Mouse (Mus musculus) gastrocnemius, postnatal 25 days (tissue): ENCODE data around the gene Ephb4. TPM values are rescaled to one million over a fixed set of nuclear protein-coding genes. Genes with fewer than 3 reads are reported as not detected.

Source experiments
- DNase-seq: peaks from one replicate; pipeline ENCODE4 v3.0.0; 2022
- total RNA-seq, 2 experiments: library from RNA; stranded (reverse); gene quantifications; 1 replicate in 1 of 2; 2 replicates in 1 of 2; pipeline ENCODE4 v1.2.3; 2021

Ephb4 gene
- total RNA-seq, 2 experiments from 2014 or later: 13.4 to 15.8 TPM

- no peak for DNase-seq
These were observed 19.8 kb downstream of the Ephb4 start for GRCm38 (mm10) chr5:137369665-137370064.

GRCm38 (mm10) chr5:137373371-137373950 lies 23.6 kb downstream of the Ephb4 start:
- no peak for DNase-seq

GRCm38 (mm10) chr5:137374521-137375080 lies 24.7 kb downstream of the Ephb4 start:
- no peak for DNase-seq

- DNase-seq: peak; percentile 35
These were observed 25.7 kb downstream of the Ephb4 start for GRCm38 (mm10) chr5:137375627-137376026.

- DNase-seq: no peak
These were observed 26.3 kb downstream of the Ephb4 start for GRCm38 (mm10) chr5:137376198-137376597.

GRCm38 (mm10) chr5:137376722-137377121 lies 26.8 kb downstream of the Ephb4 start:
- DNase-seq: no peak

- DNase-seq: no peak
These were observed 27.3 kb downstream of the Ephb4 start for GRCm38 (mm10) chr5:137377176-137377575.

- no peak for DNase-seq
These were observed 27.7 kb downstream of the Ephb4 start for GRCm38 (mm10) chr5:137377603-137378002.

GRCm38 (mm10) chr5:137381152-137381551 lies 31.2 kb downstream of the Ephb4 start:
- DNase-seq: no peak

GRCm38 (mm10) chr5:137383441-137383840 lies 33.5 kb downstream of the Ephb4 start:
- no peak for DNase-seq

GRCm38 (mm10) chr5:137386712-137387111 lies 36.8 kb downstream of the Ephb4 start:
- no peak for DNase-seq

GRCm38 (mm10) chr5:137391641-137392040 lies 41.7 kb downstream of the Ephb4 start:
- no peak for DNase-seq

- no peak for DNase-seq
These were observed 44.5 kb downstream of the Ephb4 start for GRCm38 (mm10) chr5:137394456-137394855.

GRCm38 (mm10) chr5:137404081-137404480 lies 54.2 kb downstream of the Ephb4 start:
- DNase-seq: no peak

- no peak for DNase-seq
These were observed 59.5 kb downstream of the Ephb4 start for GRCm38 (mm10) chr5:137409451-137409850.

- DNase-seq: no peak
These were observed 60.2 kb downstream of the Ephb4 start for GRCm38 (mm10) chr5:137410066-137410465.

GRCm38 (mm10) chr5:137410549-137410948 lies 60.6 kb downstream of the Ephb4 start:
- no peak for DNase-seq

GRCm38 (mm10) chr5:137411235-137411634 lies 61.3 kb downstream of the Ephb4 start:
- DNase-seq: no peak

GRCm38 (mm10) chr5:137414253-137414652 lies 64.3 kb downstream of the Ephb4 start:
- no peak for DNase-seq

GRCm38 (mm10) chr5:137419105-137419504 lies 69.2 kb downstream of the Ephb4 start:
- DNase-seq: no peak

- no peak for DNase-seq
These were observed 69.9 kb downstream of the Ephb4 start for GRCm38 (mm10) chr5:137419841-137420240.

- no peak for DNase-seq
These were observed 75.7 kb downstream of the Ephb4 start for GRCm38 (mm10) chr5:137425648-137426047.
